Mouse (Mus musculus) neural tube, embryonic 15.5 days (tissue): ENCODE measurements around the gene Atp5h. TPM values are rescaled to one million over a fixed set of nuclear protein-coding genes. Genes with fewer than 3 reads are reported as not detected.

Source experiments
- ATAC-seq: fragments of 200-750 bp; cut with Nextera tagmentation; 2 replicates; pipeline ENCODE4 v1.8.0; 2017; ENCODE audit warnings: mild to moderate bottlenecking, moderate TSS enrichment, moderate library complexity; ENCODE audit not compliant: low FRiP score
- H3K27ac ChIP-seq: fragments of 300-500 bp; sonication (generic); replicated peaks from 2 replicates; pipeline ENCODE4 v1.5.1; 2015; ENCODE audit warnings: mild to moderate bottlenecking, inconsistent platforms
- H3K27me3 ChIP-seq: fragments of 300-500 bp; sonication (generic); replicated peaks from 2 replicates; pipeline ENCODE4 v1.6.1; 2015; ENCODE audit warnings: inconsistent platforms
- H3K36me3 ChIP-seq: fragments of 300-500 bp; sonication (generic); 2 replicates; pipeline ENCODE4 v1.6.1; 2015; ENCODE audit warnings: inconsistent platforms
- H3K4me1 ChIP-seq: fragments of 300-500 bp; sonication (generic); 2 replicates; pipeline ENCODE4 v1.6.1; 2015; ENCODE audit warnings: inconsistent platforms
- H3K4me2 ChIP-seq: fragments of 300-500 bp; sonication (generic); 2 replicates; pipeline ENCODE4 v1.6.1; 2015; ENCODE audit warnings: inconsistent platforms, mild to moderate bottlenecking, moderate library complexity
- H3K4me3 ChIP-seq: fragments of 300-500 bp; sonication (generic); replicated peaks from 2 replicates; pipeline ENCODE4 v1.5.1; 2015; ENCODE audit warnings: mild to moderate bottlenecking, inconsistent platforms
- H3K9ac ChIP-seq: fragments of 300-500 bp; sonication (generic); replicated peaks from 2 replicates; pipeline ENCODE4 v1.6.1; 2015; ENCODE audit warnings: mild to moderate bottlenecking, inconsistent platforms
- H3K9me3 ChIP-seq: fragments of 300-500 bp; sonication (generic); replicated peaks from 2 replicates; pipeline ENCODE4 v1.6.1; 2016; ENCODE audit warnings: inconsistent platforms
- WGBS: fragments of 180-500 bp; shearing (Covaris S2); methylation state at CpG from one replicate; pipeline ENCODE4 v1.1.7; 2015; ENCODE audit warnings: mixed read lengths; 5-methylcytosine and 5-hydroxymethylcytosine counted together
- polyA plus RNA-seq: library from polyadenylated mRNA; unstranded; fragments of >200 nt; fragmentation: Nextera tagmentation; extraction: Ambion mirVana; gene quantifications from 2 replicates; pipeline ENCODE4 v1.2.1, GENCODE M21; 2015

Gene Atp5h
- polyA plus RNA-seq, 1 experiment from 2014 or later = 1,025 TPM

GRCm38 (mm10) chr11:115420336-115421190 is 801 bp upstream of the Atp5h start:
- ATAC-seq = peak; percentile 65
- H3K27me3 ChIP-seq = no peaks in the 10 kb centered on the region
- H3K9ac ChIP-seq = peak overlapping the region; percentile 94
- no peaks in the 10 kb centered on the region for H3K9me3 ChIP-seq
- H3K36me3 ChIP-seq = peaks cover 33% of the 10 kb centered on the region
- H3K4me2 ChIP-seq = peak overlapping the region; percentile 88
- 2% methylated on average over 43 of the region's 45 CpGs for WGBS
- peak overlapping the region; percentile 91 for H3K27ac ChIP-seq
- H3K4me1 ChIP-seq = peaks cover 48% of the 10 kb centered on the region
- H3K4me3 ChIP-seq = peak overlapping the region; percentile 95

DNA sequence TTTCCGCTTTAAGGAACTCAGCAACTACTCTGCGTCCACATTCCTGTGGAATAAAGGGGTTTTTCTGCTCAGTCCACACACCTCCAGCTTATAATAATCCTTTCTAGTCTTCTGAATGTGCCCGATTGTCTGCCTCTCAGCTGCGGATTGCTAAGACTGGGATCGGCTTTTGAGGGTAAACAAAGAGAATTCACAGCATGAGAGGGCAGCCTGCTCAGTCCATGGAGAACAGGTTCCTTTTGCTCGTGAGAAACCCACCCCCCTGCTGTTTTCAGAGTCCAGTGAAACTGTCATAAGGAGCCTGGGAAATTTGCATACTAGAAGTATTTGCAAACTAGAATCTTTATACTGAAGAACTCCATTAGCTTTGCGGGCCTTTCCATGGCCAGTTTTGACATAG is 10.2 kb downstream of the Atp5h start:
- Histone ChIP-seq H3K27ac (peak overlapping the region; percentile 37; the same call in 1 of the 2 replicates), H3K36me3 (peaks cover 29% of the 10 kb centered on the region), H3K4me3 (no peak overlapping the region), H3K9ac (no peak overlapping the region), H3K9me3 (no peaks in the 10 kb centered on the region), H3K4me2 (no peak overlapping the region), H3K4me1 (peaks cover 50% of the 10 kb centered on the region), H3K27me3 (no peaks in the 10 kb centered on the region)
- no peak for ATAC-seq
- 30% methylated on average over 7 of the region's 7 CpGs for WGBS

DNA sequence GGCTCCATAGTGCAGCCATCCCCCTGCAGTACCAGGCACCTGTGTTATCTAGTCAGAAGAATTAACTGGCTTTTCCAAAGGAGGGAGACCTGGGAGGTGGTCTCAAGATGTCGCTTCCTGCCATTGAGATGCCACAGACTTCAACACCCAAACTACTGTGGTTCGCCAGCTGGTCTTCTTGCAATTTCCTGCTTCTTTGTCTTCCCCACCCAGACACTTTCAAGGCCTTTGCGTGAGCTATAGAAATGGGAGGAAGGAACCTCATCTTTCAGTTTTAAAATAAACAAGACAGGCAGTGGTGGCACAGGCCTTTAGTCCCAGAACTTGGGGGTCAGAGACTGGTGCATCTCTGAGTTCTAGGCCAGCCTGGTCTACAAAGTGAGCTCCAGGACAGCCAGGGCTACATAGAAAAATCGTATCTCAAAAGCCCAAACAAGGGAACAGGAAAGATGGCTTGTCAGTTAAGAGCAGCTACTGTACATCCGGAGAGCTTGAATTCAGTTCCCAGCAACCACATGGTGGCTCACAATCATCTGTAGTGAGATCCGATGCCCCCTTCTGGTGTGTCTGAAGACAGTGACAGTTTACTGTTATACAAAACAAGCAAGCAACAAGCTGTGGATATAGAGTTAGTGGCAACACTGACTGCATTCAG is 11.4 kb downstream of the Atp5h start:
- Histone ChIP-seq H3K36me3 (peaks cover 29% of the 10 kb centered on the region), H3K4me1 (peaks cover 47% of the 10 kb centered on the region), H3K27me3 (no peaks in the 10 kb centered on the region), H3K27ac (no peak overlapping the region; the same call in 1 of the 2 replicates), H3K9me3 (no peaks in the 10 kb centered on the region), H3K4me3 (no peak overlapping the region), H3K4me2 (no peak overlapping the region), H3K9ac (no peak overlapping the region)
- WGBS = 77% methylated on average over 6 of the region's 6 CpGs
- no peak for ATAC-seq

GRCm38 (mm10) chr11:115406858-115407401 is 12.8 kb downstream of the Atp5h start:
- Histone ChIP-seq H3K36me3 (peaks cover 29% of the 10 kb centered on the region), H3K9me3 (no peaks in the 10 kb centered on the region), H3K4me1 (peaks cover 41% of the 10 kb centered on the region), H3K4me2 (no peak overlapping the region), H3K9ac (no peak overlapping the region), H3K4me3 (no peak overlapping the region), H3K27ac (no peak overlapping the region), H3K27me3 (no peaks in the 10 kb centered on the region)
- ATAC-seq = no peak
- WGBS = 94% methylated on average over 17 of the region's 17 CpGs

- WGBS = 96% methylated on average over 6 of the region's 6 CpGs
- no peak overlapping the region for H3K27ac ChIP-seq
- no peak overlapping the region for H3K4me3 ChIP-seq
- no peaks in the 10 kb centered on the region for H3K27me3 ChIP-seq
- no peak overlapping the region for H3K4me2 ChIP-seq
- H3K9me3 ChIP-seq = no peaks in the 10 kb centered on the region
- no peak for ATAC-seq
- no peak overlapping the region for H3K9ac ChIP-seq
- H3K4me1 ChIP-seq = peaks cover 37% of the 10 kb centered on the region
- peaks cover 23% of the 10 kb centered on the region for H3K36me3 ChIP-seq
These were observed 14.0 kb downstream of the Atp5h start for GRCm38 (mm10) chr11:115405723-115406122.

- H3K36me3 ChIP-seq = peaks cover 13% of the 10 kb centered on the region
- peaks cover 39% of the 10 kb centered on the region for H3K4me1 ChIP-seq
- peak; percentile 89 for ATAC-seq
- 3% methylated on average over 50 of the region's 50 CpGs for WGBS
- H3K4me2 ChIP-seq = peak within 1 kb of the TSS; percentile 72
- peak within 1 kb of the TSS; percentile 91 for H3K27ac ChIP-seq
- no peaks in the 10 kb centered on the region for H3K27me3 ChIP-seq
- peak within 1 kb of the TSS; percentile 86 for H3K4me3 ChIP-seq
- no peaks in the 10 kb centered on the region for H3K9me3 ChIP-seq
- peak within 1 kb of the TSS; percentile 83 for H3K9ac ChIP-seq
These were observed 16.2 kb downstream of the Atp5h start, which contains the start of gene Mrpl58 for GRCm38 (mm10) chr11:115403338-115404124. Gene Mrpl58, plus strand, starts transcription at chr11:115403752.

DNA sequence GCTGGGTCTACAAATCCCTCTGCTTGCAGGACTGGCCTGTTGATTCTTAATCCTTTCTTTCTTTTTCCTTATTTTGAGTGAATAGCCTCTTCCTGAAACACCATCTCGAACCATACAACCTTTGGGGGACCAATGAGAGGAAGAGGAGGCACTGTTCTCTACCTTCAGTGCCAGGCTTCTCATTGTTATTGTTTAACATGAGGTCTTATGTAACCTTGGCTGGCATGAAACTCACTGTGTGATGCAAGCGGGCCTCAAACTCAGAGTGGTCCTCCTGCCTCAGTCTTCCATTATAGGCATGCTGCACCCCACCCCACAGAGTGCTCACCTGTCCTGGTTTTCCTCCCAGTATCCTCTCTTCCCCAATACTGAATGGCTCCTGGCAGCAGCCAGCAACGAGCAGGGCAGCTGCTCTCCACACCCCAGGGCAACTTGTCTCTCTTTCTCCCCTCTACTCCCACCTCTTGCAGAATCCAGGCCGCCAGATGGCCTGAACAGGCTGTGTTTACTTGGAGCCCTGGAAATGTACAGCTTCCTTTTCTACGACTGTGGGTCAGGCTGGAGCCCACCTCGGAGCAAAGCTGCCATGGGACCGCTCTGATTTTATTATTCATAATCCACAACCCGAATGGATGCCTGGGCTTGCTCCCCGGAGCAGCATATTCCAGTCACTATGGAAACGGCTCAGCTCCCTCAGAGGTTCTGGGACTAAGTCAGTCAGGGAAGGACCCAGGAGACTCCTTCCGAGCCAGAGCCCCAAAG is 19.0 kb downstream of the Atp5h start:
- ATAC-seq = no peak
- peaks cover 7% of the 10 kb centered on the region for H3K36me3 ChIP-seq
- H3K9me3 ChIP-seq = no peaks in the 10 kb centered on the region
- H3K27ac ChIP-seq = peak overlapping the region; percentile 64
- no peaks in the 10 kb centered on the region for H3K27me3 ChIP-seq
- peaks cover 37% of the 10 kb centered on the region for H3K4me1 ChIP-seq
- 32% methylated on average over 11 of the region's 11 CpGs for WGBS
- no peak overlapping the region for H3K4me3 ChIP-seq
- H3K4me2 ChIP-seq = peak overlapping the region; percentile 27
- H3K9ac ChIP-seq = no peak overlapping the region

GRCm38 (mm10) chr11:115400126-115400525 is 19.6 kb downstream of the Atp5h start:
- WGBS = 74% methylated on average over 3 of the region's 3 CpGs
- Histone ChIP-seq H3K27me3 (no peaks in the 10 kb centered on the region), H3K9ac (no peak overlapping the region), H3K36me3 (peaks cover 14% of the 10 kb centered on the region), H3K4me1 (peaks cover 30% of the 10 kb centered on the region), H3K9me3 (no peaks in the 10 kb centered on the region), H3K4me2 (no peak overlapping the region), H3K27ac (no peak overlapping the region), H3K4me3 (no peak overlapping the region)
- ATAC-seq = no peak

DNA sequence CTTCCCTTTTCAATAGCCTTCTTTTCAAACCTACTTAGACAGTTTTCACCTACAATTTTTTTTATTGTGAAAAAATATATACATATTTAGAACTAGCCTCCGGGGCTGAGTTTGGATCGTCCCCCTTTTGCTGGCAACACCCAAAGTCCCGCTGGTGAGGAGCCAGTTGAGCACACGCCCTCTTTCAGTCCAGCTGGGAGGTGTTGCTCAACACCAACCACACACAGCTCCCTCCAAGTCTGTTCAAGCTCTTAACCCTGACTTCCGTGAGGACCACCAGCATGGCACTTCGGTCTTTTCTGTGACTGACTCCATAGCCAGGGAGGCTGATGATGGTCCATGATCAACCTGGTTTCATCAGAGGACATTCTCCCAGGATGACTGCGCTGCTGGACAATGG is 21.7 kb downstream of the Atp5h start:
- Histone ChIP-seq H3K9me3 (no peaks in the 10 kb centered on the region), H3K27ac (no peak overlapping the region), H3K4me1 (peaks cover 17% of the 10 kb centered on the region; the same call in 1 of the 2 replicates), H3K4me3 (no peak overlapping the region), H3K36me3 (peaks cover 33% of the 10 kb centered on the region), H3K4me2 (no peak overlapping the region), H3K27me3 (no peaks in the 10 kb centered on the region), H3K9ac (no peak overlapping the region)
- ATAC-seq = no peak
- WGBS = 87% methylated on average over 7 of the region's 7 CpGs

DNA sequence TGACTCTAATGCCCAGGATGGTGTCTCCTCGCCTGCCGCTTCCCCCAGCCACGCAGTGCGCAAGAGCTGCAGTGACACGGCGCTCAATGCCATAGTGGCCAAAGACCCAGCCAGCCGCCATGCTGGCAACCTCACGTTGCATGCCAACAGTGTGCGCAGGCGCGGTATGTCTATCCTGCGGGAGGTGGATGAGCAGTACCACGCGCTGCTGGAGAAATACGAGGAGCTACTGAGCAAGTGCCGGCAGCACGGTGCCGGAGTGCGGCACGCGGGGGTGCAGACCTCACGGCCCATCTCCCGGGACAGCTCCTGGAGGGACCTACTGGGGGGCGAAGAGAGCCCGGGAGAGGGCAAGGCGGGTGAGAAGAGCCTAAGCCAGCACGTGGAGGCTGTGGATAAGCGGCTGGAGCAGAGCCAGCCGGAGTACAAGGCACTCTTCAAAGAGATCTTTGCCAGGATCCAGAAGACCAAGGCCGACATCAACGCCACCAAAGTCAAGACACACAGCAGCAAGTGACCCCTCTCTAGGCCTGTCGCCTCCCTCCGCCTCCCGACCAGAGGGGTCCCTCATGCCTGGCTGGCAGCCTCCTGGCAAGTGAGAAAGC is 25.9 kb downstream of the Atp5h start:
- Histone ChIP-seq H3K9ac (no peak overlapping the region), H3K36me3 (peaks cover 62% of the 10 kb centered on the region), H3K27ac (no peak overlapping the region), H3K4me2 (peak overlapping the region; percentile 13; the same call in 1 of the 2 replicates), H3K4me3 (no peak overlapping the region), H3K4me1 (no peaks in the 10 kb centered on the region), H3K9me3 (no peaks in the 10 kb centered on the region), H3K27me3 (no peaks in the 10 kb centered on the region)
- WGBS = 68% methylated on average over 34 of the region's 34 CpGs
- no peak for ATAC-seq
